Mouse (Mus musculus) urinary bladder, postnatal 14 days (tissue): ENCODE data around the gene Btbd18.

Source experiments
- DNase-seq: peaks from one replicate; pipeline ENCODE4 v3.0.0; 2021; ENCODE audit warnings: low spot score

The Btbd18 gene

GRCm38 (mm10) chr2:84703497-84703896, 44.6 kb downstream of the Btbd18 start:
- no peak for DNase-seq

GRCm38 (mm10) chr2:84704329-84704728, 45.5 kb downstream of the Btbd18 start:
- DNase-seq: no peak

- DNase-seq: peak; percentile 41
Observed at GRCm38 (mm10) chr2:84705295-84705694, 46.4 kb downstream of the Btbd18 start.

GRCm38 (mm10) chr2:84707523-84707922, 48.6 kb downstream of the Btbd18 start:
- no peak for DNase-seq

- DNase-seq: no peak
Observed at GRCm38 (mm10) chr2:84711898-84712297, 53.0 kb downstream of the Btbd18 start.

GRCm38 (mm10) chr2:84714422-84714810, 55.5 kb downstream of the Btbd18 start:
- peak; percentile 33 for DNase-seq

GRCm38 (mm10) chr2:84714811-84715561, 56.1 kb downstream of the Btbd18 start, which contains the start of gene Zdhhc5:
Zdhhc5 (minus strand) TSS chr2:84715180.
- peak; percentile 99 for DNase-seq

- peak; percentile 82 for DNase-seq
Observed at GRCm38 (mm10) chr2:84715562-84716361, 56.9 kb downstream of the Btbd18 start.

GRCm38 (mm10) chr2:84716423-84717355, 57.8 kb downstream of the Btbd18 start:
- no peak for DNase-seq

GRCm38 (mm10) chr2:84717357-84717756, 58.5 kb downstream of the Btbd18 start:
- DNase-seq: no peak
